Mouse (Mus musculus) skeletal muscle tissue, adult 2 months (tissue): ENCODE data around the gene Kncn.

ENCODE experiments used
- DNase-seq: peaks from one replicate; pipeline ENCODE4 v3.0.0-alpha.2; 2012; ENCODE audit warnings: low read depth, low spot score

Gene Kncn

DNA sequence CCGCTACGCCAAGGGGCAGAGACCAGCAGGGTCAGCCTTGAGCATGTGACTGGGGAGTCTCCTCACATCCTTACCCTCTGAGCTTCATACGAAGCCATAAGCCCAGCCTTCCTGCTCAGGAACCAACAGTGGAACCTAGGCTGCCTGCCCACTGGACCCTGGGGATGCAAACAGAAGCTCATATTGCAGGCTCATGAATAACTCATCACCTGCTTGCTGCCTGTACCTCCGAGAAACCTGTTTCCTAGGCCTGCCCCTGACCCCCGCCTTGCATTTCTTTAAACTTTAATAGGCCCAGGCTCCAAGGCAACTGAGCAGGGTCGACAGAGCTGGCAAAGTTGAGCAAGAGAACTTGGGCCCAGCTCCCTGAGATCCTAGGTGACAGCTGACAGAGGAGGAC lies at the start of gene Kncn:
Kncn (plus strand) TSS at position 379 of the 400 bp plus-strand sequence.
- no peak for DNase-seq

DNA sequence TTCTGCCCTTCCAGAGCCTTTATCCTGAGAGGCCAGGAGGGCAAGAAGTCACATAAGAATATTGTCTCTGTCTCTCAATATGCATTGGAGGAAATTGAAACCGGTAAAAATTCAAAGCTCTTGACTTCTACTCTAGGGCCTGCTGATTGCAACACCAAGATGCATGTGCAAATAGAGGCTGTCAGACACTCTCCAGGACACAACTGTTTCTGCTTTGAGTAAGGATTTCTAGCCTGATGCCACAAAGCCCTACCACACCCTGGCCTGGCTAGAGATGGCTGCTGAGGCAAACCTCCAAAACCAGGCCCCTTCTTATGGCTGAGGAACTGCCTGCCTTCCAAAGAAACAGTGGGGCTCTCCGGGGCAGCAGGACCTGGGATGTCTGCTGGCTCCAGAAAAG lies 48.6 kb upstream of the Kncn start:
- no peak for DNase-seq

DNA sequence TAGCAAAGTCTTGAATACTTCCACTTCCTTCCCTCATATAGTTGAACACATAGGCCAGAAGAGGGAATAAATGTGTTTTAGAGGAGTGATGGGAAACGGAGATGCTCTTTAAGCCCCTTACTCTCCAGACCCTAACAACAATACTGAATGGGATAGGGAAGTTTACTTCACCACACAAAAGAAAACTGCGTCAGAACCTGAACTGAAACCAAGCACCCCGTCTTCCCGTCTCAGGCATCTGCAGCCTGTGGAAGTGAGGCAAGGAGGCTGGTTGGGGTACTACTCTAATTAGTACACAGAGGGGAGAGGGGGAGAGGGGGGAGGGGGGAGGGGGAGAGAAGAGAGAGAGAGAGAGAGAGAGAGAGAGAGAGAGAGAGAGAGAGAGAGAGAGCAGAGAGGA lies 46.0 kb upstream of the Kncn start:
- DNase-seq: no peak

DNA sequence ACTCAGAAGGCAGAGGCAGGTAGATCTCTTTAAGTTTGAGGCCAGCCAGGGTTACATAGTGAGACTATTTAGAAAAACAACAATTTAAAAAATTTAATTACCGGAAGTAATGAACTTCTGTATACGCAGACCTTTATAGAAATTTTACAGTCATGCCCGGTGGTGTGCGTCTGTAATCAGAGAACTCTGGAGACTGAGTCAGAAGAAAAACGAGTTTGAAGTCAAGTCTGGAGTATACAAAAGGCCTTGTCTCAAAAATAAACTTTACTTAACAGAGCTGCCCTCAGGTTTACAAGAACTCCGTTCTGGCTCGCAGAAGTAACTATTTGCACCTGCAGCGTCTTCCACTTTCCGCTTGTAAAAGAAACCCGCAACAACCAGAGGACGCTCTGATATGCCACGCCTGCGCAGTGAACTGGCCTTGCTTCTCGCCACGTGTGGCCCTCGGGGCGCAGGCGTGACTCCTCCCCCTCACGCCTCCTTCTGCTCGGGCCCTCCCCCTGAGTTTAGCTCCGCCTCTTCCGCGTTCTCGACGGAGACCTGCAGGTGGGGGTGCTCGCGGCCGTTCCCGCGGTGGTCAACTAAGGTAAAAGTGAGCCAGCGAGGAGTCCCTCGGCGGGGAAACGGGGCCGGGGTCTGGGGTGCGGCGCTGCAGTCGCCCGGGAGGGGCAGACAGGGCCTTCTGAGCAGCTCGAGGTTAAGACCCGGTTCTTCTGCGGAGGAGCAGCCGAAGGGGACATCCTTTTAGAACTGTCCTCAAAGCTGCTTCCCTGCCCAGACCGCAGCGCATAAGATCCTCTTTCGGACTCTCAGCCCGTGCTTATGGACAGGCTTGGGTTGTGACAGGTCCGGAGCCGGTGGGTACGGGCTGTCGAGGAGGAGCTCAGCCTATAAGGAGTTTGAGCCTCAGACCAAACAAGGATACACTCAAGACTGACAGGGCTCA lies 45.2 kb upstream of the Kncn start, which contains the start of gene Mknk1:
Mknk1 (plus strand) TSS at position 503 of the 946 bp plus-strand sequence.
- DNase-seq: peak; percentile 96

DNA sequence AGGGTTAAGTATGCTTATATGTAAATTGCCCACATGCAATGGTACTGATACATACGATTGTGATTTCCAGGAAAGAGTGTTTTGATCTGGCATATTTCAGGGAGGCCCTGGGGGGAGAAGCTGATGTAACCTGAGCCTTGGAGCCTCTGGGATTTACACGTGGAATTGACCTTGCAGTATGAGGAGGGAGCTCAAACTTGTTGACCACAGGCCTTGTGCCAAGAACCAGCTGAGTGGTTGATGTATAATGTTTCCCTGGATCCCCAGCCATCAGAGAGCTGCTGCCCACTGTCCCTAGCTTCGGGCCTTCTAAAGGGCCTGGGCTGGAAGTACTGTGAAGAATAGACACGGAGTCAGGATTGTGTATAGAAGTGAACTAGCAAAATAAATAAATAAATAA lies 44.2 kb upstream of the Kncn start:
- DNase-seq: peak; percentile 68

DNA sequence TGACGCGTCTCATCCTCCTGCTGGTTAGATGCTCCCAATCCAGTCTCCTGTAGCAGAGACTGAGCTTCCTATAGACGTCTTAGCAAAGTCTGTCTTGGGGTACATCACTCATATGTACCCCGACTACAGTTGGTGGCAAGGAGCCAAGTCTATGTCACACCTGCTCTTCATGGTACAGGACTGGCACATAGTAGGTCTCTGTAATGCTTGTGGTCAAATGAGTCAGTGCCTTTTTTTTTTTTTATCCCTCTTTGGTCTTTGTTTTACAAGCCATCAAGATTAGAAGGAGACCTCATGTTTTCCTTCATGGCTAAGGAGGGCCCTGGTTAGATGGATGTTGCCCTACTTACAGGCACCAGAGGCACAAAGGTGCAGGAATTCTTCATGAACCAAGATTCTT lies 43.4 kb upstream of the Kncn start:
- DNase-seq: no peak

DNA sequence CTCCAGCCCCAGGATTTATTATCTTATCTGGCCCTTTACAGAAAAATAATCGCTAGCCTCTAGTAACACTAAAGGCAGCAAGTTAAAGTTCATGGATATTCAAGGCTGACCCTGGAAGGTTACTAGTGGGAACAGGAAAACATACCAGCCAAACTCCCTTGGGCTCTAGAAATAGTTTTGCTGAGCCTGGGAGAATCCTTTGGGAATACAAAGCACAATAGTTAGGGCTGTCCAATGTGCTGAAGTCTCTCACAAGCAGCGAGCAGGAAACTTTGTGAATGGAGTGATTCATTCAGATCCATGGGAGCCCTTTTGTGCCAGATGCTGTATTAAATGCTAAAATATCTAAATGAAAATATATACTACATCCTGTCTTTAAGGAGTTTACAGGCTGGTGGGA lies 37.5 kb upstream of the Kncn start:
- no peak for DNase-seq

DNA sequence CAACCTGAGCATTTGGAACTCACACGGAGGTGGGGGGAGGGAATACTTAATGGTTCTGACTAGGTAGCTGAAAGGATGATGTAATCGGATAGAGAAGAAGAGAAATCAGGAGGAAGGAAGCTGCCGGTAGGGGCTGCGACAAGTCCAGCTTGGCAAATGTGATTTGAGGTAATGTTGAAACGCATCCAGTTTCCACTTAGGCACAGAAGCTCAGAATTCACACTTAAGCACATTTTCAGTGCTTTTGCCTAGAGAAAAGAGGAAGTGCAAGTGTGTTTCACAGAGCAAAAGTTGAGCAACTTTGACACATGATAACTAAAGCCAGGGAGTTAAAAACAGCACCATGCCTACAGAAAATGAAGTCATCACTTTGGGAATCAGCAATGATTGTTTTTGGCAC lies 36.8 kb upstream of the Kncn start:
- DNase-seq: peak; percentile 55

DNA sequence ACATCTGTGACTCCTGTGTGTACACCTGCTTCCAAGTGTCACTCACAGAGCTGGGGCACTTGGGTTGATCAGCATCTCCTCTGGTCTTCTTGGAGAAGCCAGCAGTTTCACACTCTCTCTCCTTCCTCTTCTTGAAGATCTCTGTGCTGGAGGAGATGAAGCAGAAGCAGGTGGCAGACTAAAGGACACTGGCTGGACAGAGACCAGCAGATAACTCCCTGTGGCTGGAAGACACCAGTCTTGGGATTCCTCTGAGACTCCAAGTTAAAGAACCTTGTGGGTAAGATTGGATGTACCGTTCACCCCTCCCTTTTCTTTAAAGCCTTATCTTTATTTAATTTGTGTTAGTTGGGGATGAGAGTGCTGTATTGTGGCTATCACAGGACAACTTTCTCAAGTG lies 36.1 kb upstream of the Kncn start:
- no peak for DNase-seq

DNA sequence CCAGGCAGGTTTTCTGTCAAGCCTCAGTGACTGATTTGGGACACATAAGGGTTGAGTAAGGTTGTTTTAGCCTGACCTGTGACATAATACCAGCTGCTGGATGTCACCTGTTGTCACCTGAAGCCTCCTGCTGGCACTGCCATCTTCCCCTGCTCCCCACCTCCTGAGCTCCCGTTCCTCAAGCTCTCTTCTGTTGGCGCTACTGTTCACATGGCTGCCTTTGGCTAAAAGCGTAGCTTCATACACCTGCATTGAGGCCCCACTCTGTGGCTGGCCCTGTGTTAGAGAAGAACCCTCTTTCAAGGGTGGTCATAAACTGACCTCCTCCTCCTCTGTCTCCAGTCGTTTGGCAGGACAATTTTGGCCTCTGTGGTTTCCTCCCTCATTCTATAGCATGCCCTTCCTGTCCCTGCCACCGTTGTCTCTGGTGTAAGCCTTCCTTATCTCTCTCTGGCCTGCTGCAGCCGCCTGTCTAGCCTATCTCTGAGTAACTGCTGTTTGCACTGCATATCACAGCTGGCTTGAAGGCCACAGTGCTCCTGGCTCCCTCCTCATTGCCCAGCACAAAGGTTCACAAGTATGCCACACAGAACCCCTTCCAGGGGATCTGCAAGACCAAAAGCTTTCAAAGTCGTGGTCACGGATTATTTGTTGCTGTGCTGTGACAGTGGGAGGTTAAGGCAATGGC lies 35.1 kb upstream of the Kncn start:
- DNase-seq: no peak

DNA sequence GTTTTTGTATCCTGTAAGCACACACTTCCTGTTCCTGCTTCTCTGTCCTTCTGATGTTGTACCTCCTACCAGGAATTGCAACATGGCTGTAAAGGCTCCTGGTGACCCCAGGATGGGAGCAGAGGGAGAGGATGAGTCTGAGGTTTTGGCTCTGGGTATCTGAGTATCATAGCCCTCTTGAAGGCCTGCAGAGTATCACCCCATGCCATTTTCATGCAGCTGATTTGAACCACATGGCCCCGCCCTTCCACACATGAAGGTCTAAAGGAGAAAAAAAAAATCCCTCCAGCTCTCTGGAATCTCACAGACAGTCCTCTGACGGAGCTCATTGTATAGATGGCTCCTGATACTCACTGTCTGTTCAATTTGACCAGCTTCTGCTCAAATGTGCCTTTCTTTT lies 34.1 kb upstream of the Kncn start:
- DNase-seq: no peak

DNA sequence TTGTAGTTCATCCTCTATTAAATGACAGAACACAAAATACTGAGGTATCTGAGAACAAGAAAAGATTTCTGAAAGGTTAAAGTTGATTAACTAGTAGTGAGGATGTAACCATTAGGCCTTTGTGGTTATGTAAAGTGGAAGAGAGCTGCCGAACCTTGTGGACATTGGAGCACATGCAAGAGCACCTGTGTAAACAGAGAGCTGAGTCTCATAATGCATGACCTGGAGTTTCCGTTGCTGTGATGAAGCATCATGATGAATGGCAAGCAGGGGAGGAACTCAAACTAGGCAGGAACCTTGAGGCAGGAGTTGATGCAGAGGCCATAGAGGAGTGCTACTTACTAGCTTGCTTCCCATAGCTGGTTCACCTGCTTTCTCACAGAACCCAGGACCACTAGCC lies 33.6 kb upstream of the Kncn start:
- no peak for DNase-seq

DNA sequence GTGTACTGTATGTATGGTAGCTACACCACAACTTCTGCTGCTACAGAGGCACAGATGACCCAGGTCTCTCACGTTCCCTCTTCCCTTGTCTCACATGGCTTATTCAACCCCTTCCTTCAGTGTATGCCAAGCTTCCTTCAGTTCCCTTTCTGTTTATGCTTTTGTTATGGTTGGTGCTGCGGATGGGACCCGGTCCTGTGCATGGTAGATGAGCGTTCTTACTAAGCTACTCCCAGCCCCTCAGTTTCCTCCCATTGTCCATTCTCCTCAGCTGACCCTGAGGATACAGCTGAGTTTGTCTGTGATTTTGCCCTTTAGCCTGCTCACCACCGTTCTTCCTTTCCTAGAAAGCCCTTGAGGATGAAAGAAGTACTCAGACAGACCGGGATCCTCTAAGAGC lies 32.6 kb upstream of the Kncn start:
- DNase-seq: no peak

DNA sequence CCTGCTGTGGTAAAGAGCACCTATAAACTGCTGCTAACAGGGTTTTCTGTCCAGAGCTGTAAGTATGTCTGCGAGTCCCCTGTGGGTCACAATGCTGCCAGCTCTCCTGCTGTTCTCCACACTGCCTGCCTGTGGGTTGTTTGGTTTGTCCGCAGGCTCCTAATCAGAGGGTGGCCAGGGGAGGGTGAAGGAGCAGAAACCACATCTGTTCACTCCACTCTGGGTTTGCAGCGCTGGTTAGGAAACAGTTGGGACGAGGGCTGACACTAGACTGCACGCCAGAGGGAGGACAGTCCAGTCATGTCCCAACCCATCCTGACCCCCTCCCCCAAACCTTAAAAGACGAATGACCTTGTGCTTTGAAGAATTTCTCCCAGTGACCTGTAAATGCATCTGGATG lies 29.1 kb upstream of the Kncn start:
- no peak for DNase-seq

DNA sequence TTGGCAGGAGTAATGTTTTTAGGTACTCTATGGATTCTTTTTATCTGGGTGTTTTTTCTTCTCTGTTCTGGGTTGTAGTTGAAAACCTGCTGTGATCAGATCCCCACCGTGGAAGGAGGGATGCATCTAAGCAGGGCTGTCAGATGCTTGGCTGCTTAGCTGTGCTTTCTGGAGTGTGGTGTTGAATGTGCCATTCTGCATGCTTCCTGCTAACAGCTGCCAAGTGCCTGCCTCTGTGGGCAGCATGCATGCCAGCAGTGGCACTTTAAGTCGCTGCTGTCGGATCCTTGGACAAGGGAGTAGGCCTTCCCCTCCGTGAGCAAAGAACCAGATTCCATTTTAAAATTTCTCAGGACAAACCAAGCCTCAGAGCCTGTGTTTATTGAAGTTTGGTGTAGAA lies 28.6 kb upstream of the Kncn start:
- no peak for DNase-seq

DNA sequence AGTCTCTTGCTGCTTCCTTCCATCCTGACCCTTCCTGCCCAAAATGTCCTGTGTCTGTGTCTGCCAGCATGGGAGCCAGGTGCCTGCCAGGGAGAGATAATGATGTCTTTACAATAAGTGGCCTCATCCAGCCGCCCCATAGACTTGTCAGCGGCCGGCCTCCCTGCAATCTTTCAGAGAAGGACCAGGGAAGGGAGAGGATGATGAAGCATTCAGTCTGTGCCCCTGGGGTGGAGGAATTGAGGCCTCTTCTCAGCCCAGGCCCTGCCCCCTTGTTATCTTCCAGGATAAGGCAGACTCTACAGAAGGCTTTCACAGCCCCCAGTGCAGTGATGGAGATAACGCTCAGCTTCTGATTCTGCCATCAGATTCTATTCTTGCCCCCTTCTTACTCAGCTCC lies 27.9 kb upstream of the Kncn start:
- no peak for DNase-seq

DNA sequence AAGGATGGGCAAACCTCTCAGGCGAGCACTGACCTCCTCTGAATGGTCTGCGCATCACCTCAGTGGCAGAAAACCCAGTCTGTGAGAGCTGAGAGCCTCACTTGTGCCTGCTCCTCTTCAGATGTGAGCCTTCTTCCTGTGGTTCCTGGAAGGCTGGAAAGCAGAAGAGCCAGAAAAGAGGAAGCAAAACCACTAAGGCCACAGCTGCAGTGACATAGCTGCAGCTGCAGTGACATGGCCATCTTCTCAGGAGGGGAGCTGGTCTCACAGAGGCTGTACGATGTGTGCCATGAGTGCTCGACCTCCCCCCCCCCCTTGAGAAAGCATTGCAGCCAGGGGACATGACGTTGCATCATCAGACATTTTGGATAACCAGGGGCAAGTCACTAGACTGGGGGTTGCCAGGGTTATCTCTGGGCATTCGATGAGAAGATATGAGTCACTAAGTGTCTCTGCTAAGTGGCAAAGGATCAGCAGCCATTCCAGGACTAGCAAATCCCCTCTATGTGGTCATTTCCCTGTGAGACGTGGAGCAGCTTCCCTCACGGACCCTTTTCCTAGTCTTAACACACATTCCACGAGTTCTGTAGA lies 26.8 kb upstream of the Kncn start:
- DNase-seq: peak; percentile 48

DNA sequence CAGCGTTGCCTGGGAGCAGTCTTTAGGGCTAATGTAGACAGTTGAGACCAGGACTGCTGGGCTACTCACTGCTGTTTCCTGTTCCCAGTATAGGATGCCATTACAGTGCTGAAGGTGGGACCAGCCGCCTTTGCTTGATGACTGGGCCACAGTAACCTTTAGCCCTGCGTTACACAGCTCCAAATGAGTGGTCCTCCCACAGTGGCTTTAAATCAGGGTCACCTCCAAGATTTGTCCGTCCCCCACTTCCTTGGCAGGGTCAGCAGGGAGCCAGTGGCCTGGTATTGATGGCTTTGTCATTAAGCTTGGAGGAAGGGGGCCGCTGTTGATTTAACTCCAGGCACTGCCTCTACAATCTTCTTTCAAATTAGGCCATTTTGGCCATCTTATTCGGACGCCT lies 20.8 kb upstream of the Kncn start:
- DNase-seq: no peak

DNA sequence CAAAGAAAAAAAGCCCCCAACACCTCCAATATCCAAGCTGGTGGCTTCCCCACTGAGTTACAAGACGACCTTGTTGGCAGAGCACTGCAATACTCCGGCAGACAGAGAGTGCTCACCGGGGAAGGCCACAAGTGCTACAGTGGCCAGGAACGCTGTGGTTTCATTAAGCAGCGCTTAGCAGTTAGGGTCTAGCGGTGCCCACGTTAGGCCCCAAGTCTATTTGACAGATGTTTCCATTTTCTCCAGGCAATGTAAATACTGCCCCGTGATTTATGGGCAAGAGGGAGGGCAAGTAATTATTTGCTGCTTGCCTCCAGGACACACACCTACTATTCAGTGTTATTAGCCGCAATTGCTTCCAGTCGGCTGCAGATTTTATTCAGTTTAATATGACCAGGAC lies 20.3 kb upstream of the Kncn start:
- DNase-seq: no peak

DNA sequence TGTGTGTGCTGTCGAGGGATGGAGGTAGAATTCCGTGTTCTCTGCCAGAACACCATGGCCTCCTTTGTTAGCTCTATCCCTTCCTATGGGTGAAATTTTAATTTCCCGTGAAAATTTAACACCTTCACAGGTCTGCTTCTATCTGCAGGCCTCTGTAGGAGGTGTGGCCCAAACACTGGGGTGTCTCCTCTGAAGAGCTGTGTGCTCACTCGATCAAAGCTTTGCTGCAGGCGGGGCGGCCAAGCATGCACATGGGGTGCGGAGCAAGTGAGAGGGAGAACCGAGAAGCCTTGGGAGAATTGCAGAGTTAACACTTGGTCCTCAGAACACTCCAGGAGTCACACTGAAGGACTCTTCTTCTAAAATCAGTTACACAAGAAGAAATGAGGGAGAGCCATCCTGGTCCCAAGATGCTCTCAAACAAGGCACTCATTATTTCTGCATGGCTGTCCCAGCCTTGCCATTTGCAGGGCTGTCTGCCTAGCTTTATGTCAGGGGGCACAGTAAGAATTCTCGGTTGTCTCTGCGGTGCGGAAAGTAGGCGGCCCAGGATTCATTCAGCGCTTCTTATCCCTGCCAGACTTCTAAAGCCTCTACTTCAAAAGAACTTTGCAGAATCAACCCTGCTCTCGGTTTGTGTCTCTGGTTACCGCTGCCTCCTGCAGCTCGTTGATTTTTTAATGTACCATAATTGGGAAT lies 14.5 kb upstream of the Kncn start:
- DNase-seq: no peak

DNA sequence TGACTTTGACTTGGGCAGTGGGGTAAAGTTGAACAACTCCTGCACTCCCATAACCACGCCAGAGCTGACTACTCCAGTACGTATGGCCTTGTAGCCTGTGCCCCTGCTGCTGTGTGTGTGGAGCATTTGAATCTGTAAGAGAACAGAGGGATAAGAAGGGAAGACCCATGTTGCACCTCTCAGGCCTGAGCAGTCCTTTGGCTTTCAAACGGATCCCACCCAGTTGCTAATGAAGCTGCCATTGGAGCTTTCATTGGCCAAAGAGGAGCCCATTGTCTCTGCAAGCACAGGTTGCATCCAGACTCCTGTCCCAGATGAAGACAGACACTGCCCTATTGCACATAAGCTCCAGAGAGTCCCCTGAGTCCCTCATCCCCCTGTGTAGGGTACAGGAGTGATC lies 11.0 kb upstream of the Kncn start:
- DNase-seq: no peak

DNA sequence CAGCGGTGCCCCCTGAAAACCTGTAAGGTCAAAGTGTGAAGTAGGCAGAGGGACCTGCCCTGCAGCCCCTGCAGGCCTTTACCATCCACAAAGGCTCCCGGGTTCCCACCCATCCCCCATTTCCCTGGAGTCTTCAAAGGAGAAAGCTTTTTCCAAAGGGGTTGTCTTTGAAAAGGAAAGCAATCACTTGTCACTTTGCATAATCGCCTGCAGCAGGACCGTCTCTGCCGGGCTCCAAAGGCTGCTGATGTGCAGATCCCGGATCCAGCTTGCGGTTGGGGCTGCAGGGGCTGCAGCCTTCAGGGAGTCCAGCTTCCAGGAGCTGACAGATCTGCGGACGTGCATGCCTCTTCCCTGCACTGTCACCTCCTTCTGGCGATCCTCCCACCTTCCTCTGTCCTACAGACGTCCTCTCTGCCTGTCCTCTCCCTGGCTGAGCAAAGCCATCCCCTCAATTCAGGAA lies 6.0 kb upstream of the Kncn start:
- DNase-seq: no peak
